Mouse (Mus musculus): ENCODE measurements around the gene Tmem182.

- TF ChIP-seq CTCF (IDR thresholded peaks at IDR 0.05; ENCODE audit: insufficient read depth, low read length) (no peak), POLR2A (IDR thresholded peaks at IDR 0.05; ENCODE audit: borderline replicate concordance, extremely low read depth, low read depth, low read length) (no peak)
Measured at GRCm38 (mm10) chr1:40835468-40835867, 30.1 kb downstream of the Tmem182 start.

All from lung, adult 2 months (tissue).